Mouse (Mus musculus): ENCODE measurements around the gene H60b.
"Not testable (repeated sequence)": the region's sequence is repeated elsewhere in the genome, so short reads cannot be mapped to it uniquely, and the experiment has no call there.

DNA sequence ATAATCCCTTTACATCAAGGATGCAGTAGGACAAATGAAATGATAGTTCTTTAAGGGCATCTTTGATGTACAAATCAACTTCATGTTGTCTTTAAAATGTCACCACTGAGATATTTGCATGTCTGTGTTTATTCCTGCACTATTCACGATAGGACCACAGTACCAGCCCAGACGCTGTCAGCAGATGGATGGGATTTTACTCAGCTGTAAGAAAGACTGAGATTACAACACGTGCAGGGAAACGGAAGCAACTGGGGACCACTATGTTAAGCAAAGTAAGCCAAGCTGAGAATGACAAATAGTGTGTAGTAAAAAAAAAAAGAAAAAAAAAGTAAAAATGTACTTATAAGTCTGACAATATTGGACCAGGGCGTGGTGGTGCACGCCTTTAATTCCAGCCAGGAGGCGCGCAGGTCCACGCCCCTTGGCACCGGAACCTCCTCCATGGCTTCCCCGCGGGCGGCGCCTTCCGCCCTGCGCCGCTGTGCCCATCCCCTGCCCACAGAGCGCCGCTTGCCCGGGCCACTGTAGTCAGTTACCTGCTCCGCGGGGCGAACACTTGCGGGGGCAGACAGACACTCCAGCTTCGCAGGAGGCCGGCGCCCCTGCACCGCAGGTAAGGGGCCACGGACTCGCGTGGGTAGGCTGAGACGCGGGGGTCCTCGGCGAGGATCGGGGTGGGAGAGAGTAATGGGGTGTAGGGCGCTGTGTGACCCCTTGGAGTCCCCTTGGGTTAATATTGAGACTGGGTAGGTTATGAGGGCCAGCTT is 114.7 kb downstream of the H60b start:
- not testable (repeated sequence) for TF ChIP-seq USF1 (IDR thresholded peaks at IDR 0.05; ENCODE audit: low read depth); TCF12 (IDR thresholded peaks at IDR 0.05; ENCODE audit: insufficient read depth, poor library complexity, severe bottlenecking)

Data from myocyte (in vitro differentiated cells).